Mouse (Mus musculus) heart, embryonic 15.5 days (tissue): ENCODE results near the gene Gm9747. TPM values are rescaled to one million over a fixed set of nuclear protein-coding genes. Genes with fewer than 3 reads are reported as not detected.

Source experiments
- ATAC-seq: fragments of 200-750 bp; cut with Nextera tagmentation; replicated peaks from 2 replicates; pipeline ENCODE4 v1.8.0; 2017; ENCODE audit warnings: low read depth, moderate TSS enrichment; ENCODE audit not compliant: insufficient number of reproducible peaks, insufficient read depth, low FRiP score
- H3K27ac ChIP-seq: fragments of 300-500 bp; sonication (generic); 2 replicates; pipeline ENCODE4 v1.5.1; 2015; ENCODE audit warnings: mild to moderate bottlenecking, inconsistent platforms
- H3K27me3 ChIP-seq: fragments of 300-500 bp; sonication (generic); 2 replicates; pipeline ENCODE4 v1.6.1; 2015; ENCODE audit warnings: inconsistent platforms
- H3K36me3 ChIP-seq: fragments of 300-500 bp; sonication (generic); 2 replicates; pipeline ENCODE4 v1.6.1; 2015; ENCODE audit warnings: mild to moderate bottlenecking, inconsistent platforms
- H3K4me1 ChIP-seq: fragments of 300-500 bp; sonication (generic); replicated peaks from 2 replicates; pipeline ENCODE4 v1.6.1; 2015; ENCODE audit warnings: inconsistent platforms
- H3K4me2 ChIP-seq: fragments of 300-500 bp; sonication (generic); 2 replicates; pipeline ENCODE4 v1.6.1; 2015; ENCODE audit warnings: inconsistent platforms, mild to moderate bottlenecking, moderate library complexity
- H3K4me3 ChIP-seq: fragments of 300-500 bp; sonication (generic); 2 replicates; pipeline ENCODE4 v1.5.1; 2015; ENCODE audit warnings: mild to moderate bottlenecking, inconsistent platforms
- H3K9ac ChIP-seq: fragments of 300-500 bp; sonication (generic); 2 replicates; pipeline ENCODE4 v1.6.1; 2015; ENCODE audit warnings: mild to moderate bottlenecking, inconsistent platforms
- H3K9me3 ChIP-seq: fragments of 300-500 bp; sonication (generic); replicated peaks from 2 replicates; pipeline ENCODE4 v1.6.1; 2016; ENCODE audit warnings: inconsistent platforms
- WGBS: fragments of 180-500 bp; shearing (Covaris S2); methylation state at CpG from one replicate; pipeline ENCODE4 v1.1.7; 2015; ENCODE audit warnings: mixed read lengths; 5-methylcytosine and 5-hydroxymethylcytosine counted together
- polyA plus RNA-seq: library from polyadenylated mRNA; unstranded; fragments of >200 nt; fragmentation: Nextera tagmentation; extraction: Ambion mirVana; gene quantifications from 2 replicates; pipeline ENCODE4 v1.2.1, GENCODE M21; 2015

Gene Gm9747
- polyA plus RNA-seq, 1 experiment from 2014 or later: 27.1 TPM

DNA sequence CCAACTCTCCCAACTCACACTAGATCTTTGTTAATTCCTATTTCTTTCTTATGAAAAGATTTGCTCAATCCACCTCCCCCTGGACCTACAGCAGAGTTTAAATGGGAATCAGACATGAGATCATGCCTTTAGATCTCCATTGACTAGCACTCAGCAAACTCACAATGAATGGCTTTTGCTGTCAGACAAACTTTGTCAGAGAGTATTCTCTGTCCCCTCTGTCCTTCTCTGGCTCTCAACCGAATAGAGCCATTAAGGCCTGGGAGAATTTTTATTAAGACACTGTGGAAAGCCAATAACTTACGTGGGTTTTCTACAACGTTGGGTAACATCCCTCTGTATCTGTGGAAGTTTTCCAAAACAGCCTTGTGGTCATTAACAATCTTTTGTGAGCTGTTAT, 27.1 kb downstream of the Gm9747 start:
- 73% methylated on average over 3 of the region's 3 CpGs for WGBS
- H3K27ac ChIP-seq: no peak overlapping the region
- H3K9me3 ChIP-seq: no peaks in the 10 kb centered on the region
- no peaks in the 10 kb centered on the region for H3K27me3 ChIP-seq
- no peaks in the 10 kb centered on the region for H3K36me3 ChIP-seq
- H3K9ac ChIP-seq: no peak overlapping the region
- H3K4me1 ChIP-seq: peaks cover 32% of the 10 kb centered on the region
- H3K4me2 ChIP-seq: no peak overlapping the region
- H3K4me3 ChIP-seq: no peak overlapping the region
- ATAC-seq: no peak

DNA sequence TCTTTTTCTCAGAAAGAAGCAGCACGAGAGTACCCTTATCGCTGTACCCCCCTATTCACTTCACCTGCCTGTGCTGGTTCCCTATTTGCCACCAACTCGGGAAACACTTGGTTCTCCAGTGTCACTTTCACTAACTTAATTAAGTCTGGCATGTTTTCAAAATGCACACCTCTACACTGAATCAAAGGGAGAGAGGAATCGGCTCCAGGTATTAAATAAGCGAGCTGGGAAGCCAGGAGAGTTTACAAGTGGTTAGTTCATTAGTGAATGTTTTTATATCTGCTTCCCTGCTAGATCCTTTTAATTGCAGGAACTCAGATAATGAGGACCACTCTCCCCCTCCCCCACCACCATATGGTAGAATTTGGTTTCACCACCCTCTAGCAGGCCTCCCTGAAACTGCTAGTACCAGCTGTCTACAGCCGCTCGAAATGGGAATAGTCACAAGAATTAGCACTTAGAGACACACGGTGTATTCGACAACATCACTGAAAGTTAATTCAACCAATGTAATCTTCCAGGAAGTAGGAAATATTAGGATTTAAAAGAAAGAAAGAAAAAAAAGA, 28.2 kb downstream of the Gm9747 start:
- H3K36me3 ChIP-seq: no peaks in the 10 kb centered on the region
- no peaks in the 10 kb centered on the region for H3K27me3 ChIP-seq
- no peak for ATAC-seq
- no peak overlapping the region for H3K9ac ChIP-seq
- no peak overlapping the region for H3K4me2 ChIP-seq
- no peak overlapping the region for H3K4me3 ChIP-seq
- peaks cover 33% of the 10 kb centered on the region for H3K4me1 ChIP-seq
- WGBS: 51% methylated on average over 9 of the region's 9 CpGs
- no peak overlapping the region; the same call in 1 of the 2 replicates for H3K27ac ChIP-seq
- H3K9me3 ChIP-seq: no peaks in the 10 kb centered on the region

DNA sequence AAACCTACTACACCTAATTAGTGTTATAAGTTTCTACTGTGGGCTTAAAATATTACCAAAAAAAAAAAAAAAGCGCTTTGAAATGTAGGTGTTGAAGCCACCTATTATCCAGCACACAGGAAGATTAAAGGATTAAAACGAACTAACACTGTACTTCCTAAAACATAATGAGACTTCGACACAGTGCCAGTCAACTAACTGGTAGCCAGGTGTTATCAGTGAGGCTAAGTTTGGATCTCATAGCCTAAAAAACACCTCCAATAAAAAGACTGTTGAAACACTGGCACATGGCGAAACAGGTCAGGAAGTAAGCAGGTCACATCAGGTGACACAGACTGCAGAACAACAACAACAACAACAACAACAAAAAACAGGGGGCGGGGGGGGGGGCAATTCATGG, 28.7 kb downstream of the Gm9747 start:
- WGBS: 59% methylated on average over 5 of the region's 5 CpGs
- H3K27ac ChIP-seq: no peak overlapping the region
- no peaks in the 10 kb centered on the region for H3K27me3 ChIP-seq
- H3K4me1 ChIP-seq: peaks cover 35% of the 10 kb centered on the region
- no peak overlapping the region for H3K4me2 ChIP-seq
- no peak overlapping the region for H3K9ac ChIP-seq
- ATAC-seq: no peak
- no peaks in the 10 kb centered on the region for H3K36me3 ChIP-seq
- H3K9me3 ChIP-seq: no peaks in the 10 kb centered on the region
- H3K4me3 ChIP-seq: no peak overlapping the region

DNA sequence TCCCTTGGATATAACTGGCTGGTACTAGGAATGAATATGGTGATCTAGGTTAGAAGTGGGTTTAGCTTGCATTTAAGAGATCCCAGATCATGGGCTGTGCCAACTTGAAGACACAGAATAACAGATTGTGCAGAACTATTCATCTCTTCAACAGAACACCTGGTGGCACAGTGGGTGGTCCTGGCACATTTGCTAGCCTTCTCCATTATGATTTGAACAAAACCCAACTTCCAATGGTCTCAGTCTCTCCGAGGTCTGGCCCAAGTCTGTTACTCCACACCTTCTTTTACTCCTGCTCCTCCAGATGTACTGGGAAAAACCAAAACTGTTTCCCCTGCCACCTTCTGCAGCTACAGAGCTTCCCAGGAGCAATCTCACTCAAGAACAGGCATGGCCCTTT, 29.4 kb downstream of the Gm9747 start:
- peaks cover 38% of the 10 kb centered on the region for H3K4me1 ChIP-seq

DNA sequence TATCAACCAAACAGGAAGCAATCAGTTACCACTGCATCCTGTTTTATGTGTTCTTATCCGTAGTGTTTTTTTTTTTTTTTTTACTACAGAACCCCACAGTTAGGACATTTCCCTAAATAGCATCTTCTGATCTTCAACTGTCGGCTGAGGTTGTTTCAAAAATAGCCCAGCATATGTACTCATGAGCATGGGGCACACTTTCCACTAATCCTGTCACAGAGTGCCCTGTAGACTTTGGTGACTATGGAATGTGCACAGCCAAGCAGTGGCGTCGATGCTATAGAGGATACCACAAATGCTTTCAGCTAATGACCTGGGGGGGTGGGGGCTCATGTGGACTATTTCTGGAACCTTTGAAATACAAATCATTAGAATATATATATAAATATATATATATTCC, 34.6 kb downstream of the Gm9747 start:
- Histone ChIP-seq H3K27me3 (no peaks in the 10 kb centered on the region), H3K4me1 (peaks cover 32% of the 10 kb centered on the region), H3K4me3 (no peak overlapping the region), H3K4me2 (peak overlapping the region; percentile 29; the same call in 1 of the 2 replicates), H3K36me3 (no peaks in the 10 kb centered on the region), H3K27ac (peak overlapping the region; percentile 67), H3K9me3 (no peaks in the 10 kb centered on the region), H3K9ac (no peak overlapping the region)
- 20% methylated on average over 4 of the region's 4 CpGs for WGBS
- ATAC-seq: peak; percentile 75

More for the DNA sequence above, 29.4 kb downstream of the Gm9747 start:
- ATAC-seq: no peak
- 81% methylated on average over 1 of the region's 1 CpGs for WGBS
- Histone ChIP-seq H3K36me3 (no peaks in the 10 kb centered on the region), H3K9ac (no peak overlapping the region), H3K4me3 (no peak overlapping the region), H3K27ac (no peak overlapping the region), H3K4me2 (no peak overlapping the region), H3K9me3 (no peaks in the 10 kb centered on the region), H3K27me3 (no peaks in the 10 kb centered on the region)

DNA sequence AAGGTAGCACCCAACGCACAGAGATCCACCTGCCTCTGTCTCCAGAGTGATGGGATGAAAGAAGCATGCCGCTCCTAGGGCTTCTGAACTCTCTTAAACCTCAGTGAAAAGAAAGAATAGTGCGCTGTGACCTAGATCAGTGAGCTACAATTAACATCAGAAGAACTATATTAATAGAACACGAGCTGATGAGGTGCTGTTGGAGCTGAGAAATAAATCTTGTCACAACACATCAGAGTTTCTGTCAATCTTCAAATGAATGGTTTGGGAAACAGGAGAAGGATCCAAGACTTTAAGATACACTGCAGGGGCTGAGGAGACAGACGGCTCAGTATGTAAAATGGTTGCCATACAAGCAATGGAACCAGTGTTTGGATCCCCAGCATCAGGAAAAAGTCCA, 39.3 kb downstream of the Gm9747 start:
- no peak overlapping the region for H3K4me3 ChIP-seq
- 63% methylated on average over 5 of the region's 5 CpGs for WGBS
- 0 out of 2 replicates have a peak overlapping the region, but pooled peaks have one; percentile 4 for H3K27ac ChIP-seq
- no peaks in the 10 kb centered on the region for H3K9me3 ChIP-seq
- no peak for ATAC-seq
- H3K4me1 ChIP-seq: peaks cover 44% of the 10 kb centered on the region
- H3K4me2 ChIP-seq: no peak overlapping the region
- H3K27me3 ChIP-seq: no peaks in the 10 kb centered on the region
- H3K9ac ChIP-seq: no peak overlapping the region
- peaks cover 9% of the 10 kb centered on the region for H3K36me3 ChIP-seq

DNA sequence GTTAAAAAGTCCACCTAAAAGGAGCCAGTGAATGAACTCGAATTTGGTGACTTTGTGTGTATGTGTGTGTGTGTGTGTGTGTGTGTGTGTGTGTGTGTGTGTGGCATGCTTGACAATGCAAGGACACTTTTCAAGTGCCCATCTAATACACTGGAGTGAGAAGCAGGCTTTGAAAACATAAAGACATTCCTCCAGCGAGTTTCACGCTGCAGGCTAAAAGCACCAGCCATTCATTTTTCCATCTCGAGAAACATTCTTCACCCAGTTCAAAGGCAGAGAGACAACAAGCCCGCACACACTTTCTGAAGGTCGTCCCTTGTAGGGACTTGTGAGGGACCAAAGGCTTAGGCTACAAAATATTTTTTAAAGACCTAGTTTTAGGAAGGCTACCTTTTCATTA, 40.6 kb downstream of the Gm9747 start:
- Histone ChIP-seq H3K4me3 (no peak overlapping the region), H3K4me1 (peaks cover 33% of the 10 kb centered on the region), H3K27ac (peak overlapping the region; percentile 53), H3K9me3 (no peaks in the 10 kb centered on the region), H3K9ac (no peak overlapping the region), H3K36me3 (peaks cover 17% of the 10 kb centered on the region), H3K27me3 (no peaks in the 10 kb centered on the region), H3K4me2 (no peak overlapping the region)
- ATAC-seq: no peak
- 51% methylated on average over 6 of the region's 6 CpGs for WGBS

DNA sequence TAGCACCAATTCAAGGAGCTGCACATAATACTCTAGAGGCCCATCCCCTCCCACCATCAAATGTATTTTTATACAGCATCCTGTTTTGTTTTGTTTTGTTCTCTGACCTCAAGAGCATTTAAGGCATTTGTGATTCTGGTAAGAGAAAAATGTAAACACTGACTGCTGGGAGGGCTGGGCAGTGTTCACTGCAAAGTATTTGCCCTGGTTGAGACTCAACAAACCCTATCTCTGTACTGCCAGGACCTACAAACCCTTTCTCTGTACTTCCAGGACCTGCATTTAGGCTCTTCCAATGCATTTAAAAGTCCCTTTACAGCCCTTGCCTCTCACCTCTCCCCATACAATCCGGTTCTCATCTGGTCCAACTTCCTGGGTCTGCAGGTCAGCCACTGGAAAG, 41.4 kb downstream of the Gm9747 start:
- peaks cover 33% of the 10 kb centered on the region for H3K4me1 ChIP-seq

DNA sequence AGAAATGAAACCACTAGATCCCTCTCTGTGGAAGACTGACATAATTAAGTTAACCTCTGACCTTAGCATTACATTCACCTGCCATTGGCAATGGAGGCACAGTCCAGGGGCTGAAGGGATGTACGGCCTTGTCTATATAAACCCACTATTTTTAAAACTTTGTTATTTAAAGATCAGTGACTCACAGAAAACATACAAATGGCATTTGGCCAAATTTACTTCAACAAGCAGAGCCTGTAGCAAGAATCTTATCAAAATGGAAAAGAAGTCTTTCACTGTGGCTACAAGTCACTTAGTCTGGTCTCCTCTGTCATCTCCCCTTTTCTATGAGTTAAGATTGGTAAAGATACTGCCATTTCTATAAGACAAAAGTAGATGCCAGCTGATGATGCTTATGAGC, 46.9 kb downstream of the Gm9747 start:
- H3K4me1 ChIP-seq: peaks cover 31% of the 10 kb centered on the region
- no peaks in the 10 kb centered on the region for H3K9me3 ChIP-seq
- H3K27ac ChIP-seq: peak overlapping the region; percentile 39
- H3K9ac ChIP-seq: no peak overlapping the region
- H3K36me3 ChIP-seq: peaks cover 17% of the 10 kb centered on the region
- no peaks in the 10 kb centered on the region for H3K27me3 ChIP-seq
- WGBS: 27% methylated on average over 1 of the region's 1 CpGs
- peak overlapping the region; percentile 21 for H3K4me2 ChIP-seq
- no peak for ATAC-seq
- H3K4me3 ChIP-seq: no peak overlapping the region

More for the DNA sequence above, 41.4 kb downstream of the Gm9747 start:
- H3K9me3 ChIP-seq: no peaks in the 10 kb centered on the region
- H3K36me3 ChIP-seq: peaks cover 17% of the 10 kb centered on the region
- peak overlapping the region; percentile 53 for H3K27ac ChIP-seq
- no peak overlapping the region for H3K4me3 ChIP-seq
- 50% methylated on average over 1 of the region's 1 CpGs for WGBS
- no peak overlapping the region for H3K9ac ChIP-seq
- H3K4me2 ChIP-seq: no peak overlapping the region
- H3K27me3 ChIP-seq: no peaks in the 10 kb centered on the region
- ATAC-seq: no peak

DNA sequence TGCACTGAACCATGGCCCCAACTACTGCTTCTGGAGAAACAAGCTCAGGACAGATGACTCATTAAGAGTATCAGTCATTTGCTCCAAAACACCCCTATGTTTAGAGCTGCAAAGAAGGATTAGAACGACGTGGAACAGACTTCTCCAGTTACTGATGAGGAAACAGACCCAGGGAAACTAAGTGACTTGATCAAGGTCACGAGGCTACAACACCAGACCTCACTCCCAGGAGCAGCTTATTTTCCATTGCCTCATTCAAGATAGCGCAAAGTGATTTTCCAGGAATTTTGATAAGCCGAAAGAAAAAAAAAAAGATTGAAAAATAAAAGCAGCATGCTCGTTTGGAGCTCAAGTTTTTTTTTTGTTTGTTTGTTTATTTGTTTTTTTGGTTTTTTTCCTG, 48.9 kb downstream of the Gm9747 start:
- Histone ChIP-seq H3K4me2 (no peak overlapping the region), H3K36me3 (peaks cover 12% of the 10 kb centered on the region), H3K9me3 (no peaks in the 10 kb centered on the region), H3K4me3 (no peak overlapping the region), H3K4me1 (peaks cover 26% of the 10 kb centered on the region), H3K27ac (peak overlapping the region; percentile 66), H3K9ac (no peak overlapping the region), H3K27me3 (no peaks in the 10 kb centered on the region)
- no peak for ATAC-seq
- 27% methylated on average over 6 of the region's 6 CpGs for WGBS

DNA sequence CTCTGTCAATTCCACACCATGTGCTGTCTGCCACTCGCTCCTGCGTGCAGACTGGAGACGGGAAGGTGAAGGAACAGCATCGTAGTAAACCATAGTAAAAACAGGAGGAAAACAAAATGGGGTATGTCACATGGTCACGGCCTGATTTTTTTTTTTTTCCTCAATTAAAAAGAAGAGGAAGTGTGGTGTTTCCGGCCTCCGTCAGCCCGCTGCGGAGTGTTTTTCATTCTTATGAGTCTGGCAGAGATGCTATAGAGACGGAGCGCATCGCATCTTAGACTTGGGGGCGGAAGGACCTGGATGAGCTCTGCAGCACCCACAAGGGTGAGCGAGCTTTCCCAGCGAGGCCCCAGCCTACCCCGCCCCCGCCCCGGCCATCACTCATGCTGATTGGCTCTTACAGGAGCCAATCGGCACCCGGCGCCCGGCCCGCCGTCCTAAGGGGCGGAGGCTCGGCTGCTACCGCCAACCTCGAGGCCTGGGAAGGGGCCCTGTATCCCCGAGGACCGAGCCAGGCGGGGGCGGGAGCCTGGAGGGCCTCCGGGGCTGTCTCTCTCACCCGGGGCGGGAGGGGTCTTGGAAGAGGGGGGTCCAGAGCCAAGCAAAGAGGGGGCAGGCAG, 50.2 kb downstream of the Gm9747 start:
- Histone ChIP-seq H3K4me3 (peak overlapping the region; percentile 52), H3K27me3 (no peaks in the 10 kb centered on the region), H3K4me1 (peaks cover 37% of the 10 kb centered on the region), H3K9ac (peak overlapping the region; percentile 70), H3K9me3 (no peaks in the 10 kb centered on the region), H3K36me3 (peaks cover 5% of the 10 kb centered on the region; the same call in 1 of the 2 replicates), H3K4me2 (peak overlapping the region; percentile 85), H3K27ac (peak overlapping the region; percentile 97)
- WGBS: 1% methylated on average over 34 of the region's 35 CpGs
- peak; percentile 97 for ATAC-seq

DNA sequence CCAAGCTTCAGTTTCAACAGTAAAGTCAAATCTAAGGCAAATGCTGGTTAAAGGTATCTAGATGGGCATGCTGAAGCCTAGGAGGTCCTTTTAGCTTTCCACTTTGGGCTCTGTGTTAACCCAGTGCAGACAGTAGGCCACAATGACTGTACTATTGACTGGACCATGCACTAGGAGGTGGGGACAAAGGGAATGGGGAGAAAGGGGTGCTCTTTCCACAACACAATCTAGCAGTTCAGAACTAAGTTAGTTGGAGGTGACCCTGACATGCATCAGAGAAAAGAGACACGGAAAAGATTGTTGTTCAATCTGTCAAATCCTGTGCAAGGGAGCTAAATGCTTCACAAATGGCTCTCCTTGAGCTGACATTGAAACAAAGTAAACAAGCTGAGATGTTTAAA, 51.0 kb downstream of the Gm9747 start:
- Histone ChIP-seq H3K4me2 (peak overlapping the region; percentile 85), H3K27ac (peak overlapping the region; percentile 97), H3K9me3 (no peaks in the 10 kb centered on the region), H3K36me3 (peaks cover 5% of the 10 kb centered on the region; the same call in 1 of the 2 replicates), H3K27me3 (no peaks in the 10 kb centered on the region), H3K9ac (peak overlapping the region; percentile 70), H3K4me3 (peak overlapping the region; percentile 52), H3K4me1 (peaks cover 45% of the 10 kb centered on the region)
- WGBS: 21% methylated on average over 1 of the region's 1 CpGs
- ATAC-seq: no peak
